Mouse (Mus musculus): Measurements from ENCODE around the gene Tbce.
"Not testable (repeated sequence)": the region's sequence is repeated elsewhere in the genome, so short reads cannot be mapped to it uniquely, and the experiment has no call there.

Tbce gene

GRCm38 (mm10) chr13:14034073-14034348 lies 5.4 kb downstream of the Tbce start:
- no peak for DNase-seq (ENCODE audit: low read depth, low spot score)

GRCm38 (mm10) chr13:14033309-14034072 lies 5.9 kb downstream of the Tbce start:
- DNase-seq (ENCODE audit: low read depth, low spot score), result no peak

- no peak for DNase-seq (ENCODE audit: low read depth, low spot score)
Observed at GRCm38 (mm10) chr13:14026154-14026820, 13.2 kb downstream of the Tbce start.

GRCm38 (mm10) chr13:14025554-14025953 lies 13.9 kb downstream of the Tbce start:
- DNase-seq (ENCODE audit: low read depth, low spot score), result no peak

GRCm38 (mm10) chr13:14021417-14021816 lies 18.0 kb downstream of the Tbce start:
- not testable (repeated sequence) for DNase-seq (ENCODE audit: low read depth, low spot score)

- no peak for DNase-seq (ENCODE audit: low read depth, low spot score)
Observed at GRCm38 (mm10) chr13:14018852-14019251, 20.6 kb downstream of the Tbce start.

GRCm38 (mm10) chr13:14018283-14018682 lies 21.2 kb downstream of the Tbce start:
- DNase-seq (ENCODE audit: low read depth, low spot score), result no peak

GRCm38 (mm10) chr13:14015609-14016008 lies 23.8 kb downstream of the Tbce start:
- DNase-seq (ENCODE audit: low read depth, low spot score), result no peak

- no peak for DNase-seq (ENCODE audit: low read depth, low spot score)
Observed at GRCm38 (mm10) chr13:14014540-14014939, 24.9 kb downstream of the Tbce start.

- DNase-seq (ENCODE audit: low read depth, low spot score), result no peak
Observed at GRCm38 (mm10) chr13:14014001-14014400, 25.4 kb downstream of the Tbce start.

GRCm38 (mm10) chr13:14011454-14011995 lies 27.9 kb downstream of the Tbce start:
- DNase-seq (ENCODE audit: low read depth, low spot score), result no peak

- no peak for DNase-seq (ENCODE audit: low read depth, low spot score)
Observed at GRCm38 (mm10) chr13:14006056-14006455, 33.4 kb downstream of the Tbce start.

GRCm38 (mm10) chr13:14004999-14005398 lies 34.4 kb downstream of the Tbce start:
- no peak for DNase-seq (ENCODE audit: low read depth, low spot score)

GRCm38 (mm10) chr13:14004086-14004485 lies 35.4 kb downstream of the Tbce start:
- DNase-seq (ENCODE audit: low read depth, low spot score), result no peak

GRCm38 (mm10) chr13:14002706-14003105 lies 36.7 kb downstream of the Tbce start:
- no peak for DNase-seq (ENCODE audit: low read depth, low spot score)

- DNase-seq (ENCODE audit: low read depth, low spot score), result no peak
Observed at GRCm38 (mm10) chr13:13997476-13997875, 42.0 kb downstream of the Tbce start.

GRCm38 (mm10) chr13:13995046-13995445 lies 44.4 kb downstream of the Tbce start:
- DNase-seq (ENCODE audit: low read depth, low spot score), result no peak

- DNase-seq (ENCODE audit: low read depth, low spot score), result no peak
Observed at GRCm38 (mm10) chr13:13993041-13993440, 46.4 kb downstream of the Tbce start.

- DNase-seq (ENCODE audit: low read depth, low spot score), result no peak
Observed at GRCm38 (mm10) chr13:13990391-13990790, 49.0 kb downstream of the Tbce start.

- DNase-seq (ENCODE audit: low read depth, low spot score), result no peak
Observed at GRCm38 (mm10) chr13:13989135-13989534, 50.3 kb downstream of the Tbce start.

GRCm38 (mm10) chr13:13983523-13983922 lies 55.9 kb downstream of the Tbce start:
- DNase-seq (ENCODE audit: low read depth, low spot score), result no peak

- DNase-seq (ENCODE audit: low read depth, low spot score), result not testable (repeated sequence)
Observed at GRCm38 (mm10) chr13:13981842-13982241, 57.6 kb downstream of the Tbce start.

GRCm38 (mm10) chr13:13969796-13970195 lies 69.6 kb downstream of the Tbce start:
- DNase-seq (ENCODE audit: low read depth, low spot score), result no peak
